Mouse (Mus musculus) spleen, adult 2 months (tissue): ENCODE results near the gene Olfr31. TPM values are rescaled to one million over a fixed set of nuclear protein-coding genes. Genes with fewer than 3 reads are reported as not detected.

Source experiments
- DNase-seq, 2 experiments: peaks; one replicate each; pipeline versions ENCODE4 v3.0.0 to v3.0.0-alpha.2; 2012 to 2021; ENCODE audit warnings: low spot score in 2 of 2, low read depth in 1 of 2
- H3K27ac ChIP-seq: fragments of 200-500 bp; 2 replicates; pipeline ENCODE4 v1.5.1; 2012; ENCODE audit warnings: low read length, inconsistent platforms; ENCODE audit not compliant: insufficient read depth
- H3K27me3 ChIP-seq: fragments of 200-500 bp; 2 replicates; pipeline ENCODE4 v1.6.1; 2012; ENCODE audit warnings: mild to moderate bottlenecking, moderate library complexity, low read length, inconsistent platforms; ENCODE audit not compliant: control insufficient read depth, insufficient read depth
- H3K36me3 ChIP-seq: fragments of 200-500 bp; 2 replicates; pipeline ENCODE4 v1.6.1; 2012; ENCODE audit warnings: mild to moderate bottlenecking, low read length, inconsistent platforms; ENCODE audit not compliant: control insufficient read depth, insufficient read depth
- H3K4me1 ChIP-seq: fragments of 200-500 bp; 2 replicates; pipeline ENCODE4 v1.6.1; 2011; ENCODE audit warnings: inconsistent platforms; ENCODE audit not compliant: control insufficient read depth, insufficient read depth, insufficient read length
- H3K4me3 ChIP-seq: fragments of 200-500 bp; 2 replicates; pipeline ENCODE4 v1.5.1; 2011; ENCODE audit warnings: mild to moderate bottlenecking, inconsistent platforms; ENCODE audit not compliant: insufficient read depth, insufficient read length; ENCODE audit errors: extremely low read depth
- CTCF ChIP-seq: fragments of 200-500 bp; IDR thresholded peaks from 2 replicates; pipeline ENCODE4 v1.5.1; 2011; ENCODE audit warnings: mild to moderate bottlenecking, inconsistent platforms; ENCODE audit not compliant: insufficient read depth, insufficient read length, insufficient replicate concordance; ENCODE audit errors: extremely low read depth
- POLR2A ChIP-seq: fragments of 200-500 bp; IDR thresholded peaks from 2 replicates; pipeline ENCODE4 v1.6.1; 2011; ENCODE audit warnings: low read depth, low read length, inconsistent platforms
- whole genome bisulfite sequencing: fragments of 180-500 bp; shearing (Covaris S2); methylation state at CpG from one replicate; pipeline ENCODE4 v1.1.7; 2018; 5-methylcytosine and 5-hydroxymethylcytosine counted together
- polyA plus RNA-seq: library from polyadenylated mRNA; depleted of rRNA; stranded (reverse); fragments of >200 nt; gene quantifications from 2 replicates; pipeline ENCODE4 v1.2.3, GENCODE M21; 2012; rRNA removed

Gene Olfr31
- not detected in 2 replicates for polyA plus RNA-seq

DNA sequence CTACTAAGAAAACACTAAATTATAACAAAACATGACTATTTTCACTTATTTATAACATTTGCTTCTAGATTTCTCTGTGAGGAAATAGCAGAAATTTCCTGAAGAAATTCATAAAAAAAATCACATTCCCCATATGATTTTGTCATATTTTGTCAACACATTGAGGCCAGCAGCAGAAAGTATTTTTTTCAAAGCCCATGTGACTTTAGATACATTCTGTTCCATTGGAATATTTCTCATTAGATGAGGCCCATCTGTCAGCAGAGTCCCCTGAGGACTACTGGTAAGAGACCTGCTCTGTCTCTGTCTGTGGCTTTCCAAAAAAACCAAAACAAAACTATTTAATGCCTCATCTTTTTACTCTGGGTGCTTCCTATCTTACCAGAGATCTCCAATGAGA is at the start of gene Olfr31:
TSS of gene Olfr31 (plus strand) at position 301 of the 400 bp plus-strand sequence.
- H3K27me3 ChIP-seq = no peaks in the 10 kb centered on the region
- no peaks in the 10 kb centered on the region for H3K4me1 ChIP-seq
- no peak within 1 kb of the TSS for H3K27ac ChIP-seq
- H3K36me3 ChIP-seq = no peaks in the 10 kb centered on the region
- no peak within 1 kb of the TSS for H3K4me3 ChIP-seq
- TF ChIP-seq POLR2A (no peak), CTCF (no peak)
- DNase-seq = no peak

DNA sequence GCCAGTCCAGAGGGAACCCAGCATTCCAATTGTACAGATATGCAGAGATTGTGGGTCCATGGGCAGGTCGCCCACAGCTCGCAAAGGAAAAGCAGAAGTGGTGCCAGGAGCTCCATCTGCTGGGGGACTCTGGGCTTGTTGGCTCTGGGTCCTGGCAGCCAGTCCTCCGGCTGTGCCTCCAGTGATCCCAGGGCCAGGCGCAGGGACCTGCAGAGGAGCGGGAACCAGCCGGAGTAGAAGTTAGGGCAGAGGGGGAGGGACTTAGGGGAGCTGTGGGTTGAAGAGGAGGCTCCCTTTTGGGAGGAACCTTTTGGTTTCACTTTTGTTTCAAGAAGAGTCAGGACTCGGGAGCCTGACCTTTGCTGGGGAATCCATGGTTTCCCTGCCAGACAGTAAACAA is 28.2 kb upstream of the Olfr31 start:
- H3K27me3 ChIP-seq = no peaks in the 10 kb centered on the region
- TF ChIP-seq CTCF = no peak
- no peak for TF ChIP-seq POLR2A
- no peaks in the 10 kb centered on the region for H3K36me3 ChIP-seq
- WGBS = 31% methylated on average over 7 of the region's 7 CpGs
- H3K4me3 ChIP-seq = peak overlapping the region; percentile 58
- peak; percentile 15 to 23 for DNase-seq
- no peaks in the 10 kb centered on the region for H3K4me1 ChIP-seq
- H3K27ac ChIP-seq = no peak overlapping the region

DNA sequence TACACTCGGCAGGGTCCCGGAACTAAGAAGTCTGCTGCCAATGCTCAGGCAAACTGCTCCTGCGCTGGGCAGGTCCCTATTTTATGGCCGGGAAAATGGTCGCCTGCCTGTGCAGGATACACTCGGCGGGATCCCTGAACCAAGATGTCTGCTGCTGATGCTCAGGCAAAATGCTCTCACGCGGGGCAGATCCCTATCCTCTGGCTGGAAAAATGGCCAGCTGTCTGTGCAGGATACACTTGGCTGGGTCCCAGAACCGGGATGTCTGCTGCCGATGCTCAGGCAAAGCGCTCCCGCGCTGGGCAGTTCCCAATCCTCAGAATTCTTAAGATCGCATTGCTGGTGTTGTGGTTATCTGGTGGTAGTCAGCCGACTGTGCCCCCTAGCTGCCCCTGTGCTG is 13.7 kb upstream of the Olfr31 start:
- no peak overlapping the region for H3K27ac ChIP-seq
- no peaks in the 10 kb centered on the region for H3K36me3 ChIP-seq
- H3K4me1 ChIP-seq = no peaks in the 10 kb centered on the region
- H3K27me3 ChIP-seq = no peaks in the 10 kb centered on the region
- no peak overlapping the region for H3K4me3 ChIP-seq
- TF ChIP-seq CTCF (no peak), POLR2A (no peak)
- no peak for DNase-seq
- 56% methylated on average over 16 of the region's 16 CpGs for WGBS

DNA sequence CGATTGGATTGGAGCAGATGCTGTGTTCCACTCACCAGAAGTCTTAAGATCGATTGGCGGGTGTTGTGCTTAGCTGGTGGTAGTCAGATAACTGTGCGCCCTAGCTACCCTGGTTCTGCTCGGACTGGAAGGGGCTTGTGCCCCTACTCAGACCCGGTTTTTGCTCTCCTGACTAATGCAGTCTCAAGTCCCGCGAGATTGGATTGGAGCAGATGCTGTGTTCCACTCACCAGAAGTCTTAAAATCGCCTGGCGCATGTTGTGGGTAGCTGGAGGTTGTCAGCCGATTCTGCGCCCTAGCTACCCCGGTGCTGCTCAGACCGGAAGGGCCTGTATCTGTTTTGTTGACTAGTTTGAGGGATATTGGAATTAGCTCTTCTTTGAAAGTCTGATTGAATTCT is 13.2 kb upstream of the Olfr31 start:
- TF ChIP-seq CTCF (no peak), POLR2A (no peak)
- Histone ChIP-seq H3K4me1 (no peaks in the 10 kb centered on the region), H3K27ac (no peak overlapping the region), H3K36me3 (no peaks in the 10 kb centered on the region), H3K27me3 (no peaks in the 10 kb centered on the region), H3K4me3 (no peak overlapping the region)
- 62% methylated on average over 14 of the region's 14 CpGs for WGBS
- no peak for DNase-seq

DNA sequence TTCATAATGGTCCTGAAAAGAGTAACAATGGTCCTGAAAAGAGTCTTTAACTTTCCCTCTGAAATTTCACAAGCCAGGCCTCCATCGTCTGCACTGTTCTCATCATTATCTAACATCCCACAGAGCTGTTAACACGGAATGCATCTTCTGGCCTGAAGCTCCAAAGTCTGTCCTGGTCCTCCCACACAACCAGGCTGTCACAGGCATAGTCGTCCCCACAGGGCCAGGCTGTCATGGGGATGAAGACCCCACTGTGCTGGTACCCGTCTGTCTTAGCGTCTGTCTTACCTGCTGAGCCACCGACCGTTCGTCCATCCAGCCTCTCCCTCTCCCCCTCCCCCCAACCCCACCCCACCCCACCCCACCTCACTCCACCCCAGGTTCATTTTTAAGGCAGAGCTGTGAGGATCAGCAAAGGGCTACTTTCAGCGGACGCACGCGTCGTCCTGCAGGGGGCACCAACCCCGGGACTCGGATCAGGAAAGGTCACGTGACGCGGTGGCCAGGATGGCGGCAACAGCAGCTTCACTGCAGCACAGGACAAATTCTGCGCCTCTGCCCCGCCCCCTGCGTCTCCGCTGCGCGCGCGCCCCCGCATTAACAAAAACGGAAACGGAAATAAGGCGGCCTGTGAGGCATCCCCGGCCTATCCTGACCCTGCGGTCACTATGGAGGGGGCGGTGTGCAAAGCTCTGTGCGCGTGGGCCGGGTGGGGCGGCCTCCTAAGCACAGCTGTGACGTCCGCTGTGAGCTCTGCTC is 22.7 kb downstream of the Olfr31 start:
- TF ChIP-seq POLR2A (no peak; the same call in 1 of the 2 replicates), CTCF (peak; percentile 57; the same call in 1 of the 2 replicates)
- no peaks in the 10 kb centered on the region for H3K4me1 ChIP-seq
- peak; percentile 94 for DNase-seq
- peak overlapping the region; percentile 86; the same call in 1 of the 2 replicates for H3K4me3 ChIP-seq
- H3K27ac ChIP-seq = peak overlapping the region; percentile 90
- no peaks in the 10 kb centered on the region for H3K36me3 ChIP-seq
- WGBS = 7% methylated on average over 40 of the region's 40 CpGs
- H3K27me3 ChIP-seq = no peaks in the 10 kb centered on the region

DNA sequence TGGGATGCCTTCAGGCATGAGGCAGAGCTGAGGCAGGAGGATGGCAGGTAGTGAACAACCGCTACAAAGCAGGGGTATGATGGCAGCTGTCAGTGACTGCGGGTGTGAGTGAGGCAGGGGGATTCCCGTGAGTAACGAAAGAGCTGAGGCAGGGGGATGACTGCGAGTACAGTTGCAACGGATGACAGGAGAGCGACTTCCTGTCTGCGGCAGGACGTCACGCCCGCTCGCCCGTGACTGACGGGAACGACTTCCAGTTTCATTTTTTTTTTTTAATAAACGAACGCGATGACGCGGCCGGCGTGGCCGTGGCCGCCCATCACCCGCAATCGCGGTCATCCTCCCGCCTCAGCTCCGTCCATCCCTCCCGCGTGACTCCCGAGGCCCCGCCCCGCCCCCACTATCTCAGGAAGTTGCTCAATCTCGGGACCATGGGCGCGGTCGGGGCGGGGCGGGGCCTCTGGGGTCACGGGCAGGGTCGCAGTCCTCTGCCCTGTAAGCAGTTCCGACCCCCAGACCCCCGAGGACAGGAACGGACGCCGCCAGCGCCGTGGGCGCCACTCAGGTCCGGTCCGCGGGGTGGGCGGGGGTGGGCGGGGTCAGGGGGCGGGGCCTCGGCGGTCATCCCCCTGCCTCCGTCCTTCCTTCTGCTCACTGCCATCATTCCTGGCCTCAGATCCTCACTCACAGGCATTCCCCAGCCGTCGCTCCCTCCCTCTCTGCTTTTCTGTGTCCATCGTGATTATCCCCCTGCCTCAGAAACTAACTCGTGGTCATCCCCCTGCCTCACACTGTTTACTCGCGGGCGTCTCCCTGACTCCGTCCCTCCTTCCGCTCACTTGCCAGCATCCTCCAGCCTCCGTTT is 23.6 kb downstream of the Olfr31 start, which contains the start of gene Il3ra:
TSS of gene Il3ra (plus strand) at position 328 of the 865 bp plus-strand sequence.
- TF ChIP-seq CTCF (no peak), POLR2A (no peak)
- no peaks in the 10 kb centered on the region for H3K36me3 ChIP-seq
- peak; percentile 75 to 82 for DNase-seq
- no peaks in the 10 kb centered on the region for H3K4me1 ChIP-seq
- H3K4me3 ChIP-seq = peak within 1 kb of the TSS; percentile 86
- peak within 1 kb of the TSS; percentile 90 for H3K27ac ChIP-seq
- H3K27me3 ChIP-seq = no peaks in the 10 kb centered on the region
- 7% methylated on average over 62 of the region's 69 CpGs for WGBS
